Mouse (Mus musculus): ENCODE results near the gene Cbfa2t3. TPM values are rescaled to one million over a fixed set of nuclear protein-coding genes. Genes with fewer than 3 reads are reported as not detected.

Gene Cbfa2t3
- polyA plus RNA-seq, 1 experiment from 2014 or later: 6.0 TPM

- no peaks in the 10 kb centered on the region for H3K36me3 ChIP-seq (ENCODE audit: control insufficient read depth, insufficient read depth, low read length)
- ATAC-seq (replicated peaks; ENCODE audit: low FRiP score) (no peak), DNase-seq (ENCODE audit: low spot score) (no peak)
- no peaks in the 10 kb centered on the region for H3K9me3 ChIP-seq (ENCODE audit: control insufficient read depth, low read length)
- no peak overlapping the region for H3K9ac ChIP-seq (ENCODE audit: low read length)
- no peak overlapping the region for H3K27ac ChIP-seq (ENCODE audit: low read depth, low read length)
- no peaks in the 10 kb centered on the region for H3K27me3 ChIP-seq (ENCODE audit: control insufficient read depth, insufficient read depth, low read length)
- 79% methylated on average over 6 of the region's 6 CpGs for WGBS
- H3K4me3 ChIP-seq (ENCODE audit: low read depth, low read length): no peak overlapping the region
- H3K4me2 ChIP-seq (ENCODE audit: low read depth, low read length, severe bottlenecking): no peak overlapping the region
- H3K4me1 ChIP-seq (replicated peaks; ENCODE audit: control insufficient read depth, insufficient read depth, low read length): no peaks in the 10 kb centered on the region
These were observed 46.3 kb downstream of the Cbfa2t3 start for GRCm38 (mm10) chr8:122652643-122653042.

DNA sequence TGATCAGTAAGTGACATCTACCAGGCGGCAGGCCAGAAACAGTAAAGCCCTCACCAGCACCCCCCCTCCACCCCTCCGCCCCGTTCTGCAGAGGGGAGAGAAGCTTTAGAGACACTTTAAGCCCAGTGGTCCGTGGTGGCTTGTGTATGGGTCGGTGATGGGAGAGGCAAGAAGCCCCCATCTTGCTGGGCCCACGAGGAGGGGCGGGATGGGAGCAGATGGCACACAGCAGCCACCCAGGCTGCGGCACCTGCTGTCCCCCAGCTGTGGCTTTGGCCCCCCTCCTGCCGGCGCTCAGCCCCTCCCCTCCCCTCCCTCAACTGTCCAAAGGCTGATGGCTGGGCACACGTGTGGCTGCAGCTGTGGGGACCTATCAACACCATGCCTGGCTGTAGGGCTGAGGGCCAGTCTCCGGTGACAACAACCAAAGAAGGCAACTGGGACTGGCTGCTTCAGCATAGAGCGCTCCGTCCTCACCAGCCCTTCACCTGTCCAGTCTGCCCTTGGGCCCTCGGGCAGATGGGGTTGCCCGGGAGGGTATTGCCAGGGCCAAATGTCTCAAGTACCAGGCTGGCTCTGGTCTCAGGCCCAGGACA lies 47.5 kb downstream of the Cbfa2t3 start:
- DNase-seq (ENCODE audit: low spot score) (no peak), ATAC-seq (replicated peaks; ENCODE audit: low FRiP score) (no peak)
- no peaks in the 10 kb centered on the region for H3K36me3 ChIP-seq (ENCODE audit: control insufficient read depth, insufficient read depth, low read length)
- no peaks in the 10 kb centered on the region for H3K27me3 ChIP-seq (ENCODE audit: control insufficient read depth, insufficient read depth, low read length)
- no peak overlapping the region for H3K4me2 ChIP-seq (ENCODE audit: low read depth, low read length, severe bottlenecking)
- H3K4me1 ChIP-seq (replicated peaks; ENCODE audit: control insufficient read depth, insufficient read depth, low read length): no peaks in the 10 kb centered on the region
- no peak overlapping the region for H3K9ac ChIP-seq (ENCODE audit: low read length)
- no peak overlapping the region for H3K4me3 ChIP-seq (ENCODE audit: low read depth, low read length)
- H3K9me3 ChIP-seq (ENCODE audit: control insufficient read depth, low read length): no peaks in the 10 kb centered on the region
- whole genome bisulfite sequencing: 79% methylated on average over 14 of the region's 16 CpGs
- H3K27ac ChIP-seq (ENCODE audit: low read depth, low read length): no peak overlapping the region

DNA sequence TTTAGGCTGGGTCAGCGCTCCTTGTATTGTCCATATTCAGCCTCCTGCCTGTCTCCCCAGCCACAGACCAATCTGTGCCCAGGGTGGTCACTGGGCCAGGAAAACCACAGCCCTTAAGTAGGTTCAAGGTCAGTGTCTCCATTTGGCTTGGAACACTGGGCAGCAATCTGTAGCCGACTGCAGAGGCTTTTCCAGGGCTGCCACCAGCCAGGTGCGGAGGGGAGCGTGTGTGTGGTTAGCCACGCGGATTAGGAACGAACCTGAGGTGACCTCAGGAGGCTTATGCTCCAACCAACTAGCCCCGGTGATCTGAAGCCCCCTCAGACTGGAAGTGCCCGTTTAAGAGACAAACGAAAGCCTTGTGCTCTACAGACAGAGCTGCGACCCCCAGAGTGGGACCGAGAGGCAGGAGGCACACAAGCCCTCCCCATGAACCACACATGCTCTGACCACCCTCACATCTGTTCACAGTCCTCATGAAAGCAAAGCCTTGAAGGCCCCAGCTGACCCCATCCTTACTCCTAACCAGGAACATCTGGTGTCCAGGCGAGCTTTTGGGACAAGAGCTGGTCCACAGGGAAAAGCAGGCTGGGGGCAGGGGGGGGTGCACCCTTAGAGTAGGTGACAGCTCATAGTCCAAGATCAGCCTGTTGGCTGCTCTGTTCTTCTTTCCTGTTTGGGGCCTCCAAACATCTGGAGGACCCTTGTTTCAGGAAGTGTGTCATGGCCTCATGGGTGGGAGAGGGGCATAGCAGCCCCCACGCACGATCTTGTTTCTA lies 50.5 kb downstream of the Cbfa2t3 start:
- Histone ChIP-seq H3K4me1 (replicated peaks; ENCODE audit: control insufficient read depth, insufficient read depth, low read length) (no peaks in the 10 kb centered on the region), H3K4me2 (ENCODE audit: low read depth, low read length, severe bottlenecking) (no peak overlapping the region), H3K9ac (ENCODE audit: low read length) (no peak overlapping the region), H3K27ac (ENCODE audit: low read depth, low read length) (no peak overlapping the region), H3K9me3 (ENCODE audit: control insufficient read depth, low read length) (no peaks in the 10 kb centered on the region), H3K27me3 (ENCODE audit: control insufficient read depth, insufficient read depth, low read length) (no peaks in the 10 kb centered on the region), H3K36me3 (ENCODE audit: control insufficient read depth, insufficient read depth, low read length) (no peaks in the 10 kb centered on the region), H3K4me3 (ENCODE audit: low read depth, low read length) (no peak overlapping the region)
- ATAC-seq (replicated peaks; ENCODE audit: low FRiP score) (no peak), DNase-seq (ENCODE audit: low spot score) (no peak)
- WGBS: 74% methylated on average over 15 of the region's 15 CpGs

GRCm38 (mm10) chr8:122646337-122646736 lies 52.6 kb downstream of the Cbfa2t3 start:
- H3K27ac ChIP-seq (ENCODE audit: low read depth, low read length): no peak overlapping the region
- H3K36me3 ChIP-seq (ENCODE audit: control insufficient read depth, insufficient read depth, low read length): no peaks in the 10 kb centered on the region
- ATAC-seq (replicated peaks; ENCODE audit: low FRiP score) (no peak), DNase-seq (ENCODE audit: low spot score) (no peak)
- H3K4me1 ChIP-seq (replicated peaks; ENCODE audit: control insufficient read depth, insufficient read depth, low read length): no peaks in the 10 kb centered on the region
- WGBS: 92% methylated on average over 16 of the region's 16 CpGs
- H3K9me3 ChIP-seq (ENCODE audit: control insufficient read depth, low read length): no peaks in the 10 kb centered on the region
- H3K27me3 ChIP-seq (ENCODE audit: control insufficient read depth, insufficient read depth, low read length): no peaks in the 10 kb centered on the region
- no peak overlapping the region for H3K4me2 ChIP-seq (ENCODE audit: low read depth, low read length, severe bottlenecking)
- H3K9ac ChIP-seq (ENCODE audit: low read length): no peak overlapping the region
- H3K4me3 ChIP-seq (ENCODE audit: low read depth, low read length): no peak overlapping the region

DNA sequence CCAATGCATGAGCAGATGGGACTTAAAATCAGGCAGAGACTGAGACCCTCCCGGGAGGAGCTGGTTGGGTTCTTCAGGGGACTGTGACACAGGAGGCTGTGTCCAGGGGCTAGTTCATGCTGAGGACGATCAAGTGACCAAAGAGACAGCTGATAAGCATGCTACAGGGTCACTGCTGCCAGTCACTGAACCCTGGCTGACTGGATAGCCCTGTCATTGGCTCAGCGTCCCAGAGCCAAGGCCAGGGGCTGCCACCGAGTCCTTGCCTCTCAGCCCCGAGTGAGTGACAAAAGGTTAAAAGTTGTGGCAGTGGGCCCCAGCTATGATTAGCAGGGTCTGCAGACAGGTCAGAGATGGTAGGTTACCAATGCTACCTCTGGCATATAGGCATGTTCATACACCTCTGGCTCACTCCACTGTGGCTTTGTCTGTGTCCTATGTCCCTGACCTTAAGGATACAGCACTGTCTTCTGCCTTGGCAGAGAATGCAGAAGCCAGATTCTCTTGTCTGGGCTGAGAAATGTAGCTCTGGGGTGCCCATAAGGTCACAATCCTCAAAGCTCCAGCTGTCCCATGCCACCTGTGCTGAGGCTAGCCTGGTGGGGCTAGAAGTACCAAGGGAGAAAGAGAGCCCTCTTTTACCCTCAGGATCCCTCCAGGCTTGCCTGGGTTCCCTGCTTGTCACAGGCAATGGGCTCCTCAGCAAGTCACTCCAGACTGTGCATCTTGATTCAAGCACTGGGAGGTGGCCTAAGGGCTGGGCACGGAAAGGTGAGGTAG lies 54.5 kb downstream of the Cbfa2t3 start:
- H3K36me3 ChIP-seq (ENCODE audit: control insufficient read depth, insufficient read depth, low read length): no peaks in the 10 kb centered on the region

DNA sequence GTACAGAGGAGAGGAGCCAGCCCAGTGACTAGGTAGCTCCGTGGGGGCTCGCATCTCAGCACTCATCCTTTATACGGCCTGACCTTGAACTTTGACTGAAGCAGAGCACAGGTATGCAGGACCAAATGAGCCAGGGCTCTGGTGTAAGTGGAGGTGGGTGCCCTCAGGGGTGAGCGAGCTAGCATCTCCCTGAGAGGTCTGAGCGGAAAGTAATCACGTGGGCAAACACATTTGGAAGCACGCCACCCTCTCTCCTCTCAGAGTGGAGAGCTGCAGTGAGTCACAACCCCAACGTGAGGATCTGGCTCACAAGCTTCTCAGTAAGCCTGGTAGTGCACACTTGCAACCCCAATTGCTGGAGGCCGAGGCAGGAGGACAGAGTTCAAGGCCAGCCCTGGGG lies 56.8 kb downstream of the Cbfa2t3 start:
- Histone ChIP-seq H3K27me3 (ENCODE audit: control insufficient read depth, insufficient read depth, low read length) (no peaks in the 10 kb centered on the region), H3K9ac (ENCODE audit: low read length) (no peak overlapping the region), H3K27ac (ENCODE audit: low read depth, low read length) (no peak overlapping the region), H3K4me2 (ENCODE audit: low read depth, low read length, severe bottlenecking) (no peak overlapping the region), H3K9me3 (ENCODE audit: control insufficient read depth, low read length) (no peaks in the 10 kb centered on the region), H3K4me1 (replicated peaks; ENCODE audit: control insufficient read depth, insufficient read depth, low read length) (peaks cover 2% of the 10 kb centered on the region; the same call in 1 of the 2 replicates), H3K36me3 (ENCODE audit: control insufficient read depth, insufficient read depth, low read length) (no peaks in the 10 kb centered on the region), H3K4me3 (ENCODE audit: low read depth, low read length) (no peak overlapping the region)
- no peak for ATAC-seq (replicated peaks; ENCODE audit: low FRiP score)
- no peak for DNase-seq (ENCODE audit: low spot score)
- 79% methylated on average over 9 of the region's 9 CpGs for WGBS

More for the DNA sequence above, 54.5 kb downstream of the Cbfa2t3 start:
- Histone ChIP-seq H3K9ac (ENCODE audit: low read length) (no peak overlapping the region), H3K4me1 (replicated peaks; ENCODE audit: control insufficient read depth, insufficient read depth, low read length) (peaks cover 2% of the 10 kb centered on the region; the same call in 1 of the 2 replicates), H3K9me3 (ENCODE audit: control insufficient read depth, low read length) (no peaks in the 10 kb centered on the region), H3K4me2 (ENCODE audit: low read depth, low read length, severe bottlenecking) (no peak overlapping the region), H3K4me3 (ENCODE audit: low read depth, low read length) (no peak overlapping the region), H3K27me3 (ENCODE audit: control insufficient read depth, insufficient read depth, low read length) (no peaks in the 10 kb centered on the region), H3K27ac (ENCODE audit: low read depth, low read length) (no peak overlapping the region)
- WGBS: 80% methylated on average over 6 of the region's 6 CpGs
- DNase-seq (ENCODE audit: low spot score) (no peak), ATAC-seq (replicated peaks; ENCODE audit: low FRiP score) (no peak)

- no peak for DNase-seq (ENCODE audit: low spot score)
- Histone ChIP-seq H3K4me2 (ENCODE audit: low read depth, low read length, severe bottlenecking) (no peak overlapping the region), H3K4me3 (ENCODE audit: low read depth, low read length) (no peak overlapping the region), H3K9ac (ENCODE audit: low read length) (no peak overlapping the region), H3K36me3 (ENCODE audit: control insufficient read depth, insufficient read depth, low read length) (no peaks in the 10 kb centered on the region), H3K9me3 (ENCODE audit: control insufficient read depth, low read length) (no peaks in the 10 kb centered on the region), H3K27me3 (ENCODE audit: control insufficient read depth, insufficient read depth, low read length) (no peaks in the 10 kb centered on the region), H3K4me1 (replicated peaks; ENCODE audit: control insufficient read depth, insufficient read depth, low read length) (peaks cover 2% of the 10 kb centered on the region; the same call in 1 of the 2 replicates), H3K27ac (ENCODE audit: low read depth, low read length) (no peak overlapping the region)
- 91% methylated on average over 15 of the region's 15 CpGs for WGBS
- no peak for ATAC-seq (replicated peaks; ENCODE audit: low FRiP score)
These were observed 57.5 kb downstream of the Cbfa2t3 start for GRCm38 (mm10) chr8:122641406-122641805.

DNA sequence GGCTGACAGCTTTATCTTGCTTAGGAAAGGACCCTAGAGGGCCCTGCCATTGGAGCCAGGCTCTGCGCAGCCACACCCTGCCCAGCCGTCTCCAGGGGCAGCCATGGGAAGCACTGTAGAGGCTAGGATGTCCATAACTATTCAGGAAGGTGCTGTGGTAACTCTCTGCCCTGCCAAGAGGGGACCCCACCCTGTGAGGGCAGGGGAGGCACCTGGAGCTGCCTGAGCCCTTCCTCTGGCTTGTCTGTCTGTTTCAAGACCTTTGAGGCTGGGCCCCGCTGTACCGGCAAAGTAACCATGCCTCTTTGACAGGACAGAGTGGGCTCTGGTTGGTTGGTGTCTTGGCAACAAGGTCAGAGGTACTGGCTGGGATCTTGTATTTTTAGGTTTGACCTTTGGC lies 58.1 kb downstream of the Cbfa2t3 start:
- peaks cover 2% of the 10 kb centered on the region; the same call in 1 of the 2 replicates for H3K4me1 ChIP-seq (replicated peaks; ENCODE audit: control insufficient read depth, insufficient read depth, low read length)
- H3K9me3 ChIP-seq (ENCODE audit: control insufficient read depth, low read length): no peaks in the 10 kb centered on the region
- DNase-seq (ENCODE audit: low spot score) (no peak), ATAC-seq (replicated peaks; ENCODE audit: low FRiP score) (no peak)
- no peaks in the 10 kb centered on the region for H3K36me3 ChIP-seq (ENCODE audit: control insufficient read depth, insufficient read depth, low read length)
- WGBS: 93% methylated on average over 4 of the region's 4 CpGs
- H3K9ac ChIP-seq (ENCODE audit: low read length): no peak overlapping the region
- no peak overlapping the region for H3K4me3 ChIP-seq (ENCODE audit: low read depth, low read length)
- H3K27ac ChIP-seq (ENCODE audit: low read depth, low read length): no peak overlapping the region
- H3K27me3 ChIP-seq (ENCODE audit: control insufficient read depth, insufficient read depth, low read length): no peaks in the 10 kb centered on the region
- no peak overlapping the region for H3K4me2 ChIP-seq (ENCODE audit: low read depth, low read length, severe bottlenecking)
